Mouse (Mus musculus) granulocyte monocyte progenitor cell, adult 5-6 weeks (primary cell): Measurements from ENCODE around the gene Eno3. TPM values are rescaled to one million over a fixed set of nuclear protein-coding genes. Genes with fewer than 3 reads are reported as not detected.

ENCODE experiments used
- ATAC-seq: replicated peaks from 2 replicates; pipeline ENCODE4 v1.8.0; 2016; ENCODE audit warnings: mild to moderate bottlenecking, moderate TSS enrichment, inconsistent platforms; ENCODE audit not compliant: poor library complexity, severe bottlenecking
- total RNA-seq, 2 experiments: library from RNA; stranded (forward) in 1 of 2; stranded (reverse) in 1 of 2; fragments of 200-712, 200-1000 nt in 1 of 2; fragments of >200 nt in 1 of 2; fragmentation: Nextera tagmentation in 1 of 2; gene quantifications; 2 replicates each; pipeline ENCODE4 v1.2.3; 2014 to 2017

The Eno3 gene
- 14.9 and 18.9 TPM in 2 replicates for total RNA-seq (2014; fragmentation: Nextera tagmentation)
- 4.5 and 5.9 TPM in 2 replicates for total RNA-seq (2017)

GRCm38 (mm10) chr11:70656964-70657363 is at the start of gene Eno3:
Gene Eno3, plus strand, starts transcription at chr11:70657202.
- ATAC-seq = no peak

GRCm38 (mm10) chr11:70607611-70608010 is 49.4 kb upstream of the Eno3 start:
- no peak for ATAC-seq

GRCm38 (mm10) chr11:70608381-70609066 is 48.5 kb upstream of the Eno3 start:
- no peak; the same call in 1 of the 2 replicates for ATAC-seq

- ATAC-seq = no peak
These were observed 46.2 kb upstream of the Eno3 start for GRCm38 (mm10) chr11:70610752-70611151.

GRCm38 (mm10) chr11:70612505-70612904 is 44.5 kb upstream of the Eno3 start:
- ATAC-seq = no peak

GRCm38 (mm10) chr11:70615074-70615473 is 41.9 kb upstream of the Eno3 start:
- peak; percentile 90 for ATAC-seq

GRCm38 (mm10) chr11:70615516-70616093 is 41.4 kb upstream of the Eno3 start, which contains the start of gene 4930544D05Rik:
Gene 4930544D05Rik, plus strand, starts transcription at chr11:70615848.
- ATAC-seq = peak; percentile 35

GRCm38 (mm10) chr11:70619101-70619500 is 37.9 kb upstream of the Eno3 start, which contains the start of gene Chrne:
Gene Chrne, minus strand, starts transcription at chr11:70619216.
- ATAC-seq = no peak

GRCm38 (mm10) chr11:70621972-70622814 is 34.8 kb upstream of the Eno3 start:
- ATAC-seq = peak; percentile 45

- ATAC-seq = no peak
These were observed 33.8 kb upstream of the Eno3 start for GRCm38 (mm10) chr11:70623053-70623742.

GRCm38 (mm10) chr11:70625473-70625872 is 31.5 kb upstream of the Eno3 start:
- peak; percentile 85 for ATAC-seq

GRCm38 (mm10) chr11:70626877-70627276 is 30.1 kb upstream of the Eno3 start:
- no peak for ATAC-seq

GRCm38 (mm10) chr11:70628431-70628830 is 28.6 kb upstream of the Eno3 start:
- ATAC-seq = no peak

- ATAC-seq = 0 out of 2 replicates have a peak, but pooled peaks have one; percentile 25
These were observed 27.4 kb upstream of the Eno3 start for GRCm38 (mm10) chr11:70629557-70629956.

- 0 out of 2 replicates have a peak, but pooled peaks have one; percentile 12 for ATAC-seq
These were observed 26.9 kb upstream of the Eno3 start for GRCm38 (mm10) chr11:70630129-70630528.

GRCm38 (mm10) chr11:70635601-70636000 is 21.4 kb upstream of the Eno3 start:
- no peak for ATAC-seq

- ATAC-seq = no peak
These were observed 19.2 kb upstream of the Eno3 start for GRCm38 (mm10) chr11:70637764-70638163.

GRCm38 (mm10) chr11:70638293-70638692 is 18.7 kb upstream of the Eno3 start:
- ATAC-seq = no peak

GRCm38 (mm10) chr11:70638714-70639278 is 18.2 kb upstream of the Eno3 start, which contains the start of gene Gp1ba:
Gene Gp1ba, plus strand, starts transcription at chr11:70639122.
- ATAC-seq = peak; percentile 25; the same call in 1 of the 2 replicates

- no peak; the same call in 1 of the 2 replicates for ATAC-seq
These were observed 17.0 kb upstream of the Eno3 start for GRCm38 (mm10) chr11:70639976-70640375.
